Mouse (Mus musculus): ENCODE measurements at regions not wholly inside any gene's neighbourhood (a gene's known extent, or its start where the extent isn't known, plus 50 kb on each side); places are given as distances from the start of the nearest gene placed in this dataset.

GRCm38 (mm10) chr10:122562542-122562941, 114.2 kb downstream of the Avpr1a start:
- H3K79me2 ChIP-seq (replicated peaks; ENCODE audit: control insufficient read depth, extremely low read depth, insufficient read depth, poor library complexity, severe bottlenecking): no peaks in the 10 kb centered on the region
- no peak for TF ChIP-seq JUND (conservative IDR thresholded peaks at IDR 0.05; ENCODE audit: low read depth, low read length)
- no peak for TF ChIP-seq TCF12 (IDR thresholded peaks at IDR 0.05; ENCODE audit: low read depth, low read length)
- no peak for TF ChIP-seq SMC3 (IDR thresholded peaks at IDR 0.05; ENCODE audit: low read depth, low read length)
- no peak for TF ChIP-seq USF1 (IDR thresholded peaks at IDR 0.05; ENCODE audit: low read depth, low read length)
- TF ChIP-seq TBP (conservative IDR thresholded peaks at IDR 0.05; ENCODE audit: low read depth, low read length): no peak
- TF ChIP-seq ZKSCAN1 (IDR thresholded peaks at IDR 0.05; ENCODE audit: borderline replicate concordance, low read depth, low read length): no peak
- TF ChIP-seq MAZ (IDR thresholded peaks at IDR 0.05; ENCODE audit: low read depth, low read length): no peak
- TF ChIP-seq NRF1 (IDR thresholded peaks at IDR 0.05; ENCODE audit: low read depth, low read length): no peak
- TF ChIP-seq UBTF (IDR thresholded peaks at IDR 0.05; ENCODE audit: low read depth, low read length): no peak
- H3K27ac ChIP-seq (ENCODE audit: insufficient read depth, low read depth): no peak overlapping the region
- H3K4me2 ChIP-seq (ENCODE audit: insufficient read depth, low read depth, poor library complexity, severe bottlenecking): no peak overlapping the region
- no peaks in the 10 kb centered on the region for H3K36me3 ChIP-seq (replicated peaks in 1 of 2; ENCODE audit: control insufficient read depth in 1 of 2, insufficient read depth in 1 of 2, low read length in 1 of 2)
- H3K4me1 ChIP-seq (ENCODE audit: control insufficient read depth in 1 of 2, insufficient read depth in 2 of 2): no peaks in the 10 kb centered on the region
- dilution Hi-C loops (cut with MboI; ENCODE audit: extremely low pct_ligation_motif_present, extremely low pct_unique_long_range_greater_than_20kb, low sequenced_read_pairs): no loop called here
- in situ Hi-C loops (cut with MboI; ENCODE audit: low pct_ligation_motif_present, low pct_unique_long_range_greater_than_20kb, low sequenced_read_pairs): no loop called here
- DNase-seq (ENCODE audit: extremely low read depth): no peak
- no peak overlapping the region for H3K4me3 ChIP-seq (replicated peaks in 1 of 3; ENCODE audit: low read depth in 2 of 3, low read length in 2 of 3, poor library complexity in 1 of 3)
- H3K27me3 ChIP-seq (replicated peaks): no peaks in the 10 kb centered on the region
- H3K9me3 ChIP-seq (replicated peaks; ENCODE audit: low read length): no peaks in the 10 kb centered on the region
- H3K9ac ChIP-seq (ENCODE audit: insufficient read depth, low read depth): no peak overlapping the region

- Histone ChIP-seq H3K4me1 (ENCODE audit: control insufficient read depth in 1 of 2, insufficient read depth in 2 of 2) (no peaks in the 10 kb centered on the region), H3K79me2 (replicated peaks; ENCODE audit: control insufficient read depth, extremely low read depth, insufficient read depth, poor library complexity, severe bottlenecking) (no peaks in the 10 kb centered on the region), H3K27me3 (replicated peaks) (no peaks in the 10 kb centered on the region), H3K36me3 (replicated peaks in 1 of 2; ENCODE audit: control insufficient read depth in 1 of 2, insufficient read depth in 1 of 2, low read length in 1 of 2) (no peaks in the 10 kb centered on the region), H3K4me2 (ENCODE audit: insufficient read depth, low read depth, poor library complexity, severe bottlenecking) (no peak overlapping the region), H3K9ac (ENCODE audit: insufficient read depth, low read depth) (no peak overlapping the region), H3K9me3 (replicated peaks; ENCODE audit: low read length) (no peaks in the 10 kb centered on the region), H3K4me3 (replicated peaks in 1 of 3; ENCODE audit: low read depth in 2 of 3, low read length in 2 of 3, poor library complexity in 1 of 3) (no peak overlapping the region), H3K27ac (ENCODE audit: insufficient read depth, low read depth) (no peak overlapping the region)
- dilution Hi-C loops (cut with MboI; ENCODE audit: extremely low pct_ligation_motif_present, extremely low pct_unique_long_range_greater_than_20kb, low sequenced_read_pairs): no loop called here
- in situ Hi-C loops (cut with MboI; ENCODE audit: low pct_ligation_motif_present, low pct_unique_long_range_greater_than_20kb, low sequenced_read_pairs): no loop called here
- no peak for DNase-seq (ENCODE audit: extremely low read depth)
- TF ChIP-seq TCF12 (IDR thresholded peaks at IDR 0.05; ENCODE audit: low read depth, low read length) (no peak), ZC3H11A (IDR thresholded peaks at IDR 0.05; ENCODE audit: low read depth, low read length) (no peak), POLR2A (IDR thresholded peaks at IDR 0.05; ENCODE audit: low read depth, low read length) (no peak), KAT2A (IDR thresholded peaks at IDR 0.05; ENCODE audit: insufficient replicate concordance, low read length) (no peak), ELF1 (IDR thresholded peaks at IDR 0.05; ENCODE audit: low read depth, low read length) (no peak), ZMIZ1 (IDR thresholded peaks at IDR 0.05; ENCODE audit: low read depth, low read length) (no peak), E2F4 (IDR thresholded peaks at IDR 0.05; ENCODE audit: insufficient replicate concordance, low read depth, low read length) (no peak), USF2 (conservative IDR thresholded peaks at IDR 0.05; ENCODE audit: low read depth, low read length) (no peak), CHD2 (IDR thresholded peaks at IDR 0.05; ENCODE audit: low read length) (no peak), MAX (IDR thresholded peaks at IDR 0.05; ENCODE audit: low read length) (no peak), RCOR1 (conservative IDR thresholded peaks at IDR 0.05; ENCODE audit: low read depth, low read length) (no peak)
Measured at GRCm38 (mm10) chr10:122563973-122564372, 114.6 kb upstream of the Ppm1h start.
